Mouse (Mus musculus) CH12.LX (cell line): Measurements from ENCODE around the gene Arsk.

Source experiments
- EP300 ChIP-seq: IDR thresholded peaks from 2 replicates; pipeline ENCODE4 v1.6.1; 2011; ENCODE audit warnings: low read length, improper control_type of control experiment
- IRF4 ChIP-seq: IDR thresholded peaks from 2 replicates; pipeline ENCODE4 v1.6.1; 2014; ENCODE audit warnings: low read depth, mild to moderate bottlenecking, inconsistent platforms, low read length, improper control_type of control experiment
- MAZ ChIP-seq: IDR thresholded peaks from 2 replicates; pipeline ENCODE4 v1.6.1; 2012; ENCODE audit warnings: low read depth, mild to moderate bottlenecking, inconsistent platforms, low read length, improper control_type of control experiment, moderate library complexity
- NELFE ChIP-seq: IDR thresholded peaks from 2 replicates; pipeline ENCODE4 v1.6.1; 2011; ENCODE audit warnings: low read depth, low read length, improper control_type of control experiment
- ZKSCAN1 ChIP-seq: IDR thresholded peaks from 2 replicates; pipeline ENCODE4 v1.6.1; 2012; ENCODE audit warnings: low read depth, inconsistent platforms, low read length, improper control_type of control experiment, borderline replicate concordance

- no peak for TF ChIP-seq IRF4
- TF ChIP-seq EP300: no peak
- TF ChIP-seq NELFE: no peak
- TF ChIP-seq MAZ: no peak
- TF ChIP-seq ZKSCAN1: no peak
Measured at GRCm38 (mm10) chr13:76141117-76141808, 42.8 kb upstream of the Arsk start.
